Mouse (Mus musculus) MN1 (cell line): ENCODE measurements at regions not wholly inside any gene's neighbourhood (a gene's known extent, or its start where the extent isn't known, plus 50 kb on each side); places are given as distances from the start of the nearest gene placed in this dataset.

Experiments
- DNase-seq: peaks from one replicate; pipeline ENCODE4 v3.0.0-alpha.2; 2016; ENCODE audit warnings: low spot score

- DNase-seq: no peak
Measured at GRCm38 (mm10) chr3:56427201-56427600, 243.7 kb upstream of the Nbea start.

GRCm38 (mm10) chr3:56397851-56398496 is 214.5 kb upstream of the Nbea start:
- DNase-seq: no peak

GRCm38 (mm10) chr3:56393134-56393533 is 209.6 kb upstream of the Nbea start:
- no peak for DNase-seq

- DNase-seq: no peak
Measured at GRCm38 (mm10) chr3:56380316-56380715, 196.8 kb upstream of the Nbea start.

GRCm38 (mm10) chr3:56379500-56379899 is 196.0 kb upstream of the Nbea start:
- no peak for DNase-seq

- DNase-seq: no peak
Measured at GRCm38 (mm10) chr3:56362543-56362942, 179.0 kb upstream of the Nbea start.

GRCm38 (mm10) chr3:56357035-56357701 is 173.7 kb upstream of the Nbea start:
- DNase-seq: no peak

- no peak for DNase-seq
Measured at GRCm38 (mm10) chr3:56356163-56356882, 172.8 kb upstream of the Nbea start.
